Mouse (Mus musculus) gastrocnemius, postnatal 25 days (tissue): ENCODE measurements at regions not wholly inside any gene's neighbourhood (a gene's known extent, or its start where the extent isn't known, plus 50 kb on each side); places are given as distances from the start of the nearest gene placed in this dataset.

ENCODE experiments used
- DNase-seq: peaks from one replicate; pipeline ENCODE4 v3.0.0; 2022

DNA sequence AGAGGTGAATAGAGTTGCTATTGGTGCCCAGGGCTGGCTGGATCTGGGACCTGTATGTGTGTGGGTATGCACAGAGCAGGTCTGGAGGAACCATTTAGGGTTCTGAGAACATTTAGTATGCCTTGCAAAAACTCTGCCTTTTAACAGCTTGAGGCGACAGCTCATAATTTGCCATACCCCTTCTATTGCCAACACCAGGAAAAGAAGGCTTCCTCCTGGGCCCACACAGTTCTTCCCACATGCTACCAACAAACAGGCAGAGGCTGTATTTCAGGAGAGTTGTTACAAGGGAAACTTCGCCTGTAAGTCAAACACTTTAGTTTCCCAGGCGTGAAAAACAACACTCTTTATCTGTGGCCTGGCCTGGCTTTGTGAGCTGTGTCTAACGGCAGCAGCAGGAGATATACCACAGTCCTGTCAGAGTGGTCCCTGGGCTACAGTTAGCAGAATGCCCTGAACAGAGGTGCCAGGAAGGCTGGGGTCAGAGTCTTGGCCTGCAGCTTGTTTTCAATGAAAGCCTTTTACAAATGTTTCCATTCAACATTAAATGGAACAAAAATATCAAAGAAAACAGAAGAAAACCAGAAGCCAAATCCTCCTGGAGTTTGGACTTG lies 225.4 kb downstream of the Dhx35 start:
- no peak for DNase-seq

- DNase-seq, result no peak
Observed at GRCm38 (mm10) chr2:159032147-159032546, 237.5 kb downstream of the Dhx35 start.

GRCm38 (mm10) chr2:159039916-159040315 lies 245.3 kb downstream of the Dhx35 start:
- DNase-seq, result no peak

DNA sequence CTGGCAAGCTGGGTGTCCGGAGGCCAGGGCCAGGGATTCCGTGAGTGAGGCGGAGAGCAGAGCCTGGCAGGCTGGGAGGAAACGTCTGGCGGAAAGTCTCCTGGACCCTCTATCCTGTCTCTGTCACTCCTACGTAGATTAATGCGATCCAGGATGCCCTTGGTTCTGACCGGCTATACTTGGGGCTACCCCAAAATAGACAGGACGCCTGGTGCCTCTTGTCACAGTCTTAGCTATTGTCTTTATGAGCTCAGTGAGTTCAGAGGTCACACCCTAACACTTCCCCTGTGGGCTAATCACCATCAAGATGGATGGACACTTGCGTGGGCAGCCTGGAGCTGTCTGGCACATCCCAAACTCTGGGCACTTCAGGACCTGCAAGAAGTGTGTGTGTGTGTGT lies 258.9 kb downstream of the Dhx35 start:
- no peak for DNase-seq

DNA sequence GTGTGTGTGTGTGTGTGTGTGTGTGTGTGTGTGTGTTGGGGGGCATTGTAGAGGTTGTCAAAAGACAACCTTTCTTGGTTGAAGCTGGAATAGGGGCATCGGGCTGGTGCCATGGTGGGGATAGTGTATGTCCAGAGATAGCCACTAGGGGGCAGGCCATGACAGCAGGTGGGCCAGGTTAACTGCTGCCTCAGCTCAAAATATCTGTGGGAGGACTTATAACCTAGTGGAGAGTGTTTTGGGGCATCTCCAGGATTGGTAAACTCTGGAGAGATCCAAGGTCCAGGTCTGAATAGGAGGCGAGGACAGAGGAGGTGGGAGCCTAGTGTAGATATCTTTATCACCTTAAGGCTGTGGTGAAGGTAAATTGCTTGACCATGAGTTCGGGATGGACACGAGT lies 259.3 kb downstream of the Dhx35 start:
- peak; percentile 42 for DNase-seq

DNA sequence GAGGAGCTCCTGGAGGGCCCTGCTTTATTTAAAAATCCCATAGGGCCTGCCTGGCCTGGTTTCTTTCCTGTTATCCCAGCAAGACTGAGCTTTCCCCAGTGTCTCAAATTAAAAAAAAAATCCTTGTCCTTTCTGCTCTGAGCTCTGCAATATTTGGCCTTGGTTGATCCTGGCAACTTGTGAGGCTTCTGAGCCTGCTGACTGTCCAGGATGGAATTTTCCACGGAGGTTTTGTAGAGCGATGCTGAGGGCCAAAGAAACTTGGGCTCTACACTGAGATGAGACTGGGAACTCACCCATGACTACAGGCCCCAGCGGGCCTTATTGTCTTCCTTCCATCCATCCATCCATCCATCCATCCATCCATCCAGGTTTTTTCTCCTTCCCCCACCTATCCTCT lies 259.8 kb downstream of the Dhx35 start:
- DNase-seq, result peak; percentile 63

GRCm38 (mm10) chr2:159055780-159056179 lies 261.2 kb downstream of the Dhx35 start:
- no peak for DNase-seq

GRCm38 (mm10) chr2:159056960-159057359 lies 262.4 kb downstream of the Dhx35 start:
- no peak for DNase-seq

DNA sequence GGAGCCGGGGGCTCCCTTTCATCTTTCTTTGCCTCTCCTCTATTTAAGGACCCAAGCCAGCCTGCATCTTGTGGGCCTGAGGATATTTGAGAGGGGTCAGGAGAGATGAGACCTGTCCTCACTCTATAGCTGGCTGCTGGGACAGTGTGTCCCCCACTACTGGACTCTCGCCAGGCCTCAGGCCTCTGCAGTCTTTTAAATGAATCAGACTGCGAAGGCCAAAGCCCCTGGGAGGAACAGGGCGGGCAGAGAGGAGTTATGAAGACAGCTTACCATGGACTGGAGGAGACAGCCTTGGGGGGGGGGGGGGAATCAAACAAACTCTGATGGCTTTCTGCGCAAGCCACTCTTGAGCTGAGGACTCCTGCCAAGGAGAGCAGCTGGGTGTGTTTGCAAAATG lies 262.9 kb downstream of the Dhx35 start:
- DNase-seq, result peak; percentile 21

GRCm38 (mm10) chr2:159062266-159062665 lies 267.7 kb downstream of the Dhx35 start:
- peak; percentile 14 for DNase-seq

GRCm38 (mm10) chr2:159062666-159063065 lies 268.1 kb downstream of the Dhx35 start:
- no peak for DNase-seq

DNA sequence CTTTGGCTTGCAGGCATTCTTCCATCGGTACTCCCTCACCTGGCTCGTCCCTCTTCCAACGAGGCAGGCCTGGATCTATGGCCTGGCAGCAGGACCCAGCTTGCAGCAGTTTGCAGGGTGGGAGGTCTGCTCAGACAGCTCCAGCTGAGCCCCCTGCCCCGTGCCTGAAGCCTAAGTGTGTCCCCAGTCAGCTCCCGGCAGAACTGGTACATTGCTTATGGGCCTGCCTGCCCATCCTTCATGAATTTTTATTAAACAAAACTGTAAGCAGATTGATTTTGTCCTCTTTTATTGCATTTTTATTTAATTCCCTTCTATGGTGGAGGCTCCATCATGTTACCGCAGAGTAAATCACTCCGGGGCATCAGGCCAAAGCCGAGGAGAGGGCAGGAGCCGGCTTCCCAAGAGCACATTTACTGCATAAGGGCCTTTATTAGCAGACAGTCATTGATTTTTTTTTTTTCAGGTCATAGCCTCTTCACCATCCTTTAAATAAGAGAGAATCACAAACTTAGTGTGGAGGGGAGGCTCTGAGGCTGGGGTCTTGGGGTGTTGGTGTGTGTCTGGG lies 269.9 kb downstream of the Dhx35 start:
- DNase-seq, result no peak

- DNase-seq, result no peak
Observed at GRCm38 (mm10) chr2:159067506-159067905, 272.9 kb downstream of the Dhx35 start.

DNA sequence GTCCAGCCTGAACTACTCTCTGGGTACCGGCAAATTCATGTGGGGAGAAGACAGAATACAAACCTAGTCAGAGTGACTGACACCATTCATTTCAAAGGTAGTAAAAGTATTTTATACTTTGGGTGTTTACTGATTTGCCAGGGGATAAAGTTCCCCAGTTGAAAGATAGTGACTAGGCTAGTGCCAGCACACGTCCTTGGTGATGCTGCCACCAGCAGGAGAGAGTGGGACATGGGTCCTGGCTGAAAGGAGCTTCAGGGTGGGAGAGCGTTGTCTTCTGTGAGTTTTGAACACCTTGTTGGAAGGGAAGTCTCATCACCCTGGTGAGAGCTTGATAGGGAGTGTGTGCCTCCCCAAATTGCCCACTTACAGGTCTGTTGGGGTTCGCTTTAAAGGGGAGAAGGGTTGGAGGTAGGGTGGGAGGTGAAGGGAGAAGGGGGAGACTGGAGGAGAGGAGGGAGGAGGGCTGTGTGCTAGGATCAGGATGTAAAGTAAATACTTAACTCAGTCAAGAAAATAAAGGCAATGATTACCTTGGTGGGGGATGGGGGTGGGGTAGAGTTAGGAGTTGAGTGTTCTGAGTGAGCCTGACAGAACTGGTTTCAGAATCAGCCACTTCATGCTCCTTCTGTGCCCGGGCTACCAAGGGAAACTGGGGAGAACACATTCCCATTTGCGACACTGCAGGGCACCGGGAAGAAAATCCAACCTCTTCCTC lies 273.9 kb downstream of the Dhx35 start:
- no peak for DNase-seq

GRCm38 (mm10) chr2:159069180-159069579 lies 274.6 kb downstream of the Dhx35 start:
- DNase-seq, result no peak

GRCm38 (mm10) chr2:159072997-159073690 lies 278.5 kb downstream of the Dhx35 start:
- no peak for DNase-seq

- DNase-seq, result no peak
Observed at GRCm38 (mm10) chr2:159079836-159080235, 285.2 kb downstream of the Dhx35 start.

DNA sequence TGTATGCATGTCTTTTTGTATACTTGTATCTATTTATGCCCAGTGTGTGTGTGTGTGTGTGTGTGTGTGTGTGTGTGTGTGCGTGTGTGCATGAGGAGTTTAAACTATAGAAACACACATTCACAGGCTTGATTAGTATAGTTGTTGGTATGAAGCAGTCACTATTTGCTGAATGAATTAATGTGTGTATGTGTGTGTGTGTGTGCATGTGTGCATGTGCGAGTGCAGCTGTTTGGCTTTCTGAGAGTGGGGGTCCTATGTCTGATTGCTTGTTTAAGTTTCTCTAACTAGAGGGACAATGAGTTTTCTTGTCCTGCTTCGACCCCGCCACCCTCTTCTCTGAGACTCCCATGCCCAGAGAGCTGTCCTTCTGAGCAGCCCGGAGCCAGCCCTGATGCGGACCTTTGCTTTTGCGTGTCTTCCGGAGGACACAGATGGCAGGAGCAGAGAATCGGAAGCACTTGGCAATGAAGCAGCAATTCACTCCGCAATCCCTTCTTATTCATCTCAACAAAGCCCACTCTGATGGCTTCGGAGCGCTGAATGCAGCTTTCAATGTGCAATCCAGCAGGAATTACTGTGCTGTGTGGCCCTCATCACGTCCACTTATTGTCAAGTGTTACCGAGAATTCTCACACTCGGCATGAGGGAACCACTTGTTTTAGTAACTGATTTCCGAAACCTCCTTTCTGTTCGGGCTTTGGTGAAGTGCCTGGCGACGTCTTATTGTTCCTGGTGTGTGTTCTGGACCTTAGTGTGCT lies 286.4 kb downstream of the Dhx35 start:
- no peak for DNase-seq

GRCm38 (mm10) chr2:159086836-159087235 lies 292.2 kb downstream of the Dhx35 start:
- DNase-seq, result no peak

GRCm38 (mm10) chr2:159088196-159088595 lies 293.6 kb downstream of the Dhx35 start:
- no peak for DNase-seq

DNA sequence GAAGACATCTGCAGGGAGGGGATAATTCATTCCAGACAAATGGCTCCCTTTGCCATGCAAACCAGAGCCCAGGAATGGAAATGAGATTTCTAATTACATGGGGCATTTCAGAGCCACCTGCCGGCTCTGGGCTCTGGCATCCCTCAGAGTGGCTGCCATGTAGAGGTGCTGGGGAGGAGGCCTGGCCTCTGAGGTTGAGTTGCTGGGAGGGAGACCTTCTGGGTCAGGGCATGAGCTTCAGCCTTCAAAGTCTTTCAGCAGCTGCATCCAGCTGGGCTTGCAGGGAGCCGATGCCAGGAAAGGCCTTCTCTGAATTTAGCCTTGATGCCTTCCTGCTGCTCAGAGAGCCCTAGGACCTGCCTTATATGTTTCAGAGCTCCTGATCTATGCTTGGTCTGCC lies 302.1 kb downstream of the Dhx35 start:
- DNase-seq, result no peak

- DNase-seq, result no peak
Observed at GRCm38 (mm10) chr2:159134042-159134441, 339.4 kb downstream of the Dhx35 start.
